Mouse (Mus musculus): ENCODE data around the gene Arid5a.

- TF ChIP-seq ZC3H11A (IDR thresholded peaks at IDR 0.05; ENCODE audit: borderline replicate concordance, low read depth, low read length) (no peak), ZNF384 (IDR thresholded peaks at IDR 0.05; ENCODE audit: low read depth, low read length) (no peak), MAFK (IDR thresholded peaks at IDR 0.05; ENCODE audit: insufficient read depth, low read depth, low read length) (no peak), CHD2 (IDR thresholded peaks at IDR 0.05; ENCODE audit: low read depth, low read length) (no peak), HCFC1 (IDR thresholded peaks at IDR 0.05; ENCODE audit: borderline replicate concordance, insufficient read depth, low read length) (no peak)
These were observed 49.6 kb downstream of the Arid5a start for GRCm38 (mm10) chr1:36356955-36357695.

All from ES-E14 (cell line).